Mouse (Mus musculus) heart, embryonic 11.5 days (tissue): ENCODE results near the gene Tm7sf3. TPM values are rescaled to one million over a fixed set of nuclear protein-coding genes. Genes with fewer than 3 reads are reported as not detected.
"Not testable (repeated sequence)": the region's sequence is repeated elsewhere in the genome, so short reads cannot be mapped to it uniquely, and the experiment has no call there.

Source experiments
- ATAC-seq: fragments of 200-750 bp; cut with Nextera tagmentation; replicated peaks from 2 replicates; pipeline ENCODE4 v1.8.0; 2017; ENCODE audit warnings: moderate library complexity; ENCODE audit not compliant: insufficient number of reproducible peaks, low FRiP score, low TSS enrichment
- H3K27ac ChIP-seq: fragments of 300-500 bp; sonication (generic); 2 replicates; pipeline ENCODE4 v1.5.1; 2014; ENCODE audit warnings: mild to moderate bottlenecking, low read depth, low read length
- H3K27me3 ChIP-seq: fragments of 300-500 bp; sonication (generic); 2 replicates; pipeline ENCODE4 v1.6.1; 2014; ENCODE audit warnings: mild to moderate bottlenecking, low read length, mixed read lengths; ENCODE audit not compliant: control insufficient read depth, insufficient read depth
- H3K36me3 ChIP-seq: fragments of 300-500 bp; sonication (generic); 2 replicates; pipeline ENCODE4 v1.6.1; 2014; ENCODE audit warnings: mild to moderate bottlenecking, low read length, moderate library complexity, mixed read lengths; ENCODE audit not compliant: control insufficient read depth, insufficient read depth
- H3K4me1 ChIP-seq: fragments of 300-500 bp; sonication (generic); 2 replicates; pipeline ENCODE4 v1.6.1; 2014; ENCODE audit warnings: low read length; ENCODE audit not compliant: control insufficient read depth, insufficient read depth
- H3K4me2 ChIP-seq: fragments of 300-500 bp; sonication (generic); 2 replicates; pipeline ENCODE4 v1.6.1; 2014; ENCODE audit warnings: mild to moderate bottlenecking, moderate library complexity
- H3K4me3 ChIP-seq: fragments of 300-500 bp; sonication (generic); 2 replicates; pipeline ENCODE4 v1.5.1; 2014; ENCODE audit warnings: low read depth, low read length
- H3K9ac ChIP-seq: fragments of 300-500 bp; sonication (generic); 2 replicates; pipeline ENCODE4 v1.6.1; 2014; ENCODE audit warnings: mild to moderate bottlenecking, low read depth, low read length, moderate library complexity
- H3K9me3 ChIP-seq: fragments of 300-500 bp; sonication (generic); replicated peaks from 2 replicates; pipeline ENCODE4 v1.6.1; 2016; ENCODE audit warnings: low read length; ENCODE audit not compliant: control insufficient read depth
- WGBS: fragments of 180-500 bp; shearing (Covaris S2); extraction: QIAGEN DNeasy Blood & Tissue Kit; methylation state at CpG from one replicate; pipeline ENCODE4 v1.1.7; 2014; ENCODE audit not compliant: insufficient replicate concordance; 5-methylcytosine and 5-hydroxymethylcytosine counted together
- polyA plus RNA-seq: library from polyadenylated mRNA; unstranded; fragments of >200 nt; fragmentation: Nextera tagmentation; extraction: Ambion mirVana; gene quantifications from 2 replicates; pipeline ENCODE4 v1.2.1, GENCODE M21; 2014

Tm7sf3 gene
- polyA plus RNA-seq, 1 experiment from 2014 or later = 39.9 TPM

GRCm38 (mm10) chr6:146580381-146580926 lies 62.2 kb downstream of the Tm7sf3 start:
- Histone ChIP-seq H3K9me3 (no peaks in the 10 kb centered on the region), H3K4me1 (peaks cover 12% of the 10 kb centered on the region), H3K4me3 (no peak overlapping the region), H3K4me2 (no peak overlapping the region), H3K36me3 (no peaks in the 10 kb centered on the region), H3K27ac (no peak overlapping the region), H3K9ac (no peak overlapping the region), H3K27me3 (no peaks in the 10 kb centered on the region)
- no peak for ATAC-seq
- 41% methylated on average over 2 of the region's 2 CpGs for WGBS

- Histone ChIP-seq H3K9me3 (no peaks in the 10 kb centered on the region), H3K4me1 (peaks cover 20% of the 10 kb centered on the region), H3K27me3 (no peaks in the 10 kb centered on the region), H3K36me3 (no peaks in the 10 kb centered on the region), H3K9ac (peak overlapping the region; percentile 94), H3K27ac (peak overlapping the region; percentile 98), H3K4me2 (peak overlapping the region; percentile 83), H3K4me3 (peak overlapping the region; percentile 86)
- 11% methylated on average over 7 of the region's 7 CpGs for WGBS
- ATAC-seq = no peak
Observed at GRCm38 (mm10) chr6:146578586-146578985, 64.0 kb downstream of the Tm7sf3 start.

GRCm38 (mm10) chr6:146578111-146578531 lies 64.5 kb downstream of the Tm7sf3 start:
- Histone ChIP-seq H3K9me3 (no peaks in the 10 kb centered on the region), H3K4me2 (peak overlapping the region; percentile 83), H3K4me1 (peaks cover 20% of the 10 kb centered on the region), H3K9ac (peak overlapping the region; percentile 94), H3K27ac (peak overlapping the region; percentile 98), H3K4me3 (peak overlapping the region; percentile 86), H3K27me3 (no peaks in the 10 kb centered on the region), H3K36me3 (no peaks in the 10 kb centered on the region)
- WGBS = under 1% methylated on average over 22 of the region's 22 CpGs
- peak; percentile 63 for ATAC-seq

- Histone ChIP-seq H3K36me3 (no peaks in the 10 kb centered on the region), H3K27me3 (no peaks in the 10 kb centered on the region), H3K4me3 (peak within 1 kb of the TSS; percentile 86), H3K27ac (peak within 1 kb of the TSS; percentile 98), H3K4me1 (peaks cover 20% of the 10 kb centered on the region), H3K9ac (peak within 1 kb of the TSS; percentile 94), H3K9me3 (no peaks in the 10 kb centered on the region), H3K4me2 (peak within 1 kb of the TSS; percentile 83)
- under 1% methylated on average over 77 of the region's 77 CpGs for WGBS
- ATAC-seq = peak; percentile 96
Observed at GRCm38 (mm10) chr6:146577310-146578109, 65.1 kb downstream of the Tm7sf3 start, which contains the start of gene Ints13. Ints13 (minus strand) TSS chr6:146577835.

- peak within 1 kb of the TSS; percentile 94 for H3K9ac ChIP-seq
- no peak; the same call in 1 of the 2 replicates for ATAC-seq
- H3K9me3 ChIP-seq = no peaks in the 10 kb centered on the region
- 1% methylated on average over 13 of the region's 13 CpGs for WGBS
- peak within 1 kb of the TSS; percentile 98 for H3K27ac ChIP-seq
- H3K36me3 ChIP-seq = no peaks in the 10 kb centered on the region
- H3K4me1 ChIP-seq = peaks cover 20% of the 10 kb centered on the region
- H3K4me2 ChIP-seq = peak within 1 kb of the TSS; percentile 83
- peak within 1 kb of the TSS; percentile 86 for H3K4me3 ChIP-seq
- H3K27me3 ChIP-seq = no peaks in the 10 kb centered on the region
Observed at GRCm38 (mm10) chr6:146576903-146577302, 65.7 kb downstream of the Tm7sf3 start, which contains the start of gene Fgfr1op2. Fgfr1op2 (plus strand) TSS chr6:146577203.

- Histone ChIP-seq H3K9me3 (no peaks in the 10 kb centered on the region), H3K36me3 (0 out of 2 replicates have a peak, but pooled peaks cover 2% of the 10 kb centered on the region), H3K9ac (no peak overlapping the region), H3K4me3 (no peak overlapping the region), H3K27ac (no peak overlapping the region), H3K4me2 (no peak overlapping the region), H3K4me1 (peaks cover 15% of the 10 kb centered on the region), H3K27me3 (no peaks in the 10 kb centered on the region)
- ATAC-seq = no peak
Observed at GRCm38 (mm10) chr6:146572073-146572472, 70.6 kb downstream of the Tm7sf3 start.

- H3K4me2 ChIP-seq, ATAC-seq, H3K27ac ChIP-seq, H3K4me3 ChIP-seq, H3K9me3 ChIP-seq, H3K9ac ChIP-seq, H3K4me1 ChIP-seq, H3K27me3 ChIP-seq: not testable (repeated sequence)
- peaks cover 13% of the 10 kb centered on the region for H3K36me3 ChIP-seq
- WGBS = 75% methylated on average over 1 of the region's 1 CpGs
Observed at GRCm38 (mm10) chr6:146562461-146562860, 80.2 kb downstream of the Tm7sf3 start.
